Mouse (Mus musculus) testis, adult 2 months (tissue): Measurements from ENCODE around the gene Abi3. TPM values are rescaled to one million over a fixed set of nuclear protein-coding genes. Genes with fewer than 3 reads are reported as not detected.
A peak's percentile ranks its signal among the peaks of the same experiment; 100 is the strongest.

Source experiments
- H3K27ac ChIP-seq: fragments of 200-500 bp; 2 replicates; pipeline ENCODE4 v1.5.1; 2012; ENCODE audit warnings: low read depth, low read length; ENCODE audit not compliant: control insufficient read depth, insufficient read depth
- H3K27me3 ChIP-seq: fragments of 200-500 bp; 2 replicates; pipeline ENCODE4 v1.6.1; 2012; ENCODE audit warnings: mild to moderate bottlenecking, low read length, moderate library complexity; ENCODE audit not compliant: control insufficient read depth, insufficient read depth
- H3K36me3 ChIP-seq: fragments of 200-500 bp; 2 replicates; pipeline ENCODE4 v1.6.1; 2012; ENCODE audit warnings: mild to moderate bottlenecking, low read length; ENCODE audit not compliant: control insufficient read depth, insufficient read depth
- H3K4me1 ChIP-seq: fragments of 200-500 bp; 2 replicates; pipeline ENCODE4 v1.6.1; 2012; ENCODE audit warnings: low read length; ENCODE audit not compliant: control insufficient read depth, insufficient read depth
- H3K4me3 ChIP-seq: fragments of 200-500 bp; 2 replicates; pipeline ENCODE4 v1.5.1; 2012; ENCODE audit warnings: low read depth, mild to moderate bottlenecking, low read length, moderate library complexity, mixed read lengths; ENCODE audit not compliant: control insufficient read depth
- CTCF ChIP-seq: fragments of 200-500 bp; IDR thresholded peaks from 2 replicates; pipeline ENCODE4 v1.5.1; 2012; ENCODE audit warnings: low read depth, mild to moderate bottlenecking, inconsistent platforms, low read length, moderate library complexity; ENCODE audit not compliant: control insufficient read depth, insufficient read depth, insufficient replicate concordance
- POLR2A ChIP-seq: fragments of 200-500 bp; IDR thresholded peaks from 2 replicates; pipeline ENCODE4 v1.6.1; 2012; ENCODE audit warnings: low read depth, mild to moderate bottlenecking, inconsistent platforms, low read length, moderate library complexity; ENCODE audit not compliant: control insufficient read depth
- polyA plus RNA-seq: library from polyadenylated mRNA; depleted of rRNA; stranded (reverse); fragments of >200 nt; gene quantifications from 2 replicates; pipeline ENCODE4 v1.2.3, GENCODE M21; 2012

Gene Abi3
- polyA plus RNA-seq, 1 experiment, result 0.93 TPM

DNA sequence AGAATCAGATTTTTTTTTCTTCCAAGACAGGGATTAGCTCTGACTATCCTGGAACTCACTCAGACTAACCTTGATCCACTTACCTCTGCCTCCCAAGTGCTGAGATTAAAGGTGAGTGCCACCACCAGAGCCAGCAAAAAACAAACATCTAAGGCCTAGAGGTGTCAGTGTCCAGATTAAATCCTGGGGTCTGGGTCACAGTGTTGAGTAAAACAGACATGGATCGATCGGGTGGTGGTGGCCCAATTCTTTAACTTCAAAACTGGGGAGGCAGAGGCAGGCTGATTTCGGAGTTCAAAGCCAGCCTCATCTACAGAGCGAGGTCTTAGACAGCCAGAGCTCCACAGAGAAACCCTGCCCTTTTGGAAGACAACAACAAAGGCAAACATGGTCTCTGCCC is 19.8 kb downstream of the Abi3 start:
- Histone ChIP-seq H3K27me3 (no peaks in the 10 kb centered on the region; the same call in 1 of the 2 replicates), H3K4me1 (peaks cover 11% of the 10 kb centered on the region), H3K27ac (no peak overlapping the region), H3K36me3 (no peaks in the 10 kb centered on the region), H3K4me3 (peak overlapping the region; percentile 61; the same call in 1 of the 2 replicates)
- TF ChIP-seq POLR2A, result no peak
- no peak for TF ChIP-seq CTCF

- peaks cover 11% of the 10 kb centered on the region for H3K4me1 ChIP-seq
- H3K36me3 ChIP-seq, result no peaks in the 10 kb centered on the region
- H3K27ac ChIP-seq, result no peak overlapping the region
- no peak overlapping the region for H3K4me3 ChIP-seq
- TF ChIP-seq POLR2A (no peak), CTCF (no peak)
- no peaks in the 10 kb centered on the region; the same call in 1 of the 2 replicates for H3K27me3 ChIP-seq
Observed at GRCm38 (mm10) chr11:95821511-95821910, 20.8 kb downstream of the Abi3 start.

DNA sequence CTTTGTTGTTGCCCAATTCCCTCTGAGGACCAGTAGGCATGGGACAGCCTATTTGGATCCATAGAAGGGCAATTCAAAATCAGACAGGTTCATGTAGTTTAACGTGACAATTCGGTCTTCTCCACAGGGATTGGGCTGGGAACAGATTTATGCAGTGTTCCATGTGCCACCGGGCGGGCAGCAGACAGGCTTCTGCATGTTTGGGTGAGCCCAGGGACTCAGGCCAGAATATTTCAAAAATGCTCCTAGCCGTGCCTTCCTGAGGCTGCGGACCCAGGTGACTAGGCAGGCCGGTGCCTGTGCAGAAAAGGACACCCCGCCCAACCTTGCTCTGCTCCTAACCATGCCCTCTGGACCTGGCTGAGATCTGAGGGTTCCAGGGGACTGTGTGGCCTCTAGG is 23.1 kb downstream of the Abi3 start:
- no peak overlapping the region for H3K27ac ChIP-seq
- H3K4me1 ChIP-seq, result peaks cover 4% of the 10 kb centered on the region
- no peak overlapping the region for H3K4me3 ChIP-seq
- TF ChIP-seq POLR2A (no peak), CTCF (no peak)
- no peaks in the 10 kb centered on the region for H3K36me3 ChIP-seq
- no peaks in the 10 kb centered on the region for H3K27me3 ChIP-seq

DNA sequence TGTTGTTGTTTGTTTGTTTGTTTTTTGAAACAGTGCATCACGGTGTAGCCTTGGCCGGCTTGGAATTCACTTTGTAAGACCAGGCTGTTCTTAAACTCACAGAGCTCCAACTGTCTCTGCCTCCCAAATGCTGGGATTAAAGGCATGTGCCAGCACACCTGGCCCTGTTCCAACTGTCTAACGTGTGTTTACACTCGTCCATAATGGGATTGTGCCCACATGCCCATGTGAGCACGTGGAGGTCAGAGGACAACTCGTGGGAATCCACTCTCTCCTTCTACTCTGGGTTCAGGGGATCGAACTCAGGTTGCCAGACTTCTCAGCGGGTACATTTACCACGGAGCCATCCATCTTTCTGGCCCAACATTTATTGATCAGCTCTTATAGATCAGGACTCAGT is 26.9 kb downstream of the Abi3 start:
- Histone ChIP-seq H3K4me3 (no peak overlapping the region), H3K4me1 (no peaks in the 10 kb centered on the region), H3K27ac (no peak overlapping the region), H3K27me3 (no peaks in the 10 kb centered on the region), H3K36me3 (no peaks in the 10 kb centered on the region)
- TF ChIP-seq CTCF (no peak), POLR2A (no peak)

DNA sequence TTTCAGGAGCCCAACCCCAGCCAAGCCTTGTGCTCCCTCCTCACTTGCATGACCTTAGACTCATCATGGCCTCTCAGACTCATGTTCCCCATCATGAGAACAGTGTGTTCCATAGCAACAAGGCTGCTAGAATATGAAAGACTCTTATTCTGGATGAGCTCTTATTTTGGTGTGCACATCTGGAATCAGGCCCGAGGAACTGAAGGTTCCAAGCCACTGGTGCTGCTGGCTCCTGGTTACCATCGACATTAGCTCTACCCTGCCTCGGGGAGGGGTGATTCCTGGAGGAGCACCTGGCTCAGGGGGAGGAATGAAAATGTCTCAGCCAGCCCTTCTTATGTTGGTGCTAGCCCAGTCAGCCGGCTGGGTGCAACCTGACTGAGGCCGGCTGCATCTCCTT is 27.4 kb downstream of the Abi3 start:
- H3K4me3 ChIP-seq, result no peak overlapping the region
- H3K27me3 ChIP-seq, result no peaks in the 10 kb centered on the region
- no peaks in the 10 kb centered on the region for H3K36me3 ChIP-seq
- TF ChIP-seq CTCF (no peak), POLR2A (no peak)
- no peaks in the 10 kb centered on the region for H3K4me1 ChIP-seq
- no peak overlapping the region for H3K27ac ChIP-seq

- no peak for TF ChIP-seq POLR2A
- no peak for TF ChIP-seq CTCF
- no peaks in the 10 kb centered on the region for H3K4me1 ChIP-seq
- H3K27me3 ChIP-seq, result no peaks in the 10 kb centered on the region
- H3K4me3 ChIP-seq, result no peak overlapping the region
- H3K27ac ChIP-seq, result no peak overlapping the region
- H3K36me3 ChIP-seq, result no peaks in the 10 kb centered on the region
Observed at GRCm38 (mm10) chr11:95814101-95814500, 28.2 kb downstream of the Abi3 start.

- Histone ChIP-seq H3K4me1 (no peaks in the 10 kb centered on the region), H3K27me3 (no peaks in the 10 kb centered on the region), H3K4me3 (no peak overlapping the region), H3K36me3 (no peaks in the 10 kb centered on the region), H3K27ac (no peak overlapping the region)
- no peak for TF ChIP-seq POLR2A
- no peak for TF ChIP-seq CTCF
Observed at GRCm38 (mm10) chr11:95812224-95812623, 30.1 kb downstream of the Abi3 start.

DNA sequence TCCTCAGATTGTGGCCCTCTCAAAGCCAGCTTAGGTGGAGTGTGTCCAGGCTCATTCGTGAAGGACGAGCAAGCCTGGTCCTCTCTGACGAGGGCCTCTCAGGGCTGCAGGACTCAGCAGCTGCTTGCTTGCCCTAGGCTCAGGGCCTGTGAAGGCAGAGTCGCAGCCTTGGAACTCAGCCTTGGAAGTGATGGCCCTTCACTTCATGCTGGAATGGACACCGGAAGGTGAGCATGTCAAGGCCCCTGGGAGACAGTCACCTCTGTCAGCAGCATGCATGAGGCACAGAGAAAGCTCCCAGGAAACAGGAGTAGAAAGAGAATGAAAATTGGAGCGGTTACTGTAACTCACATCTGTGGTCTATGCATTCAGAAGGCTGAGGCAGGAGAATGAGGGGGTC is 30.5 kb downstream of the Abi3 start:
- TF ChIP-seq CTCF (no peak), POLR2A (no peak)
- no peaks in the 10 kb centered on the region for H3K36me3 ChIP-seq
- H3K27me3 ChIP-seq, result no peaks in the 10 kb centered on the region
- H3K4me3 ChIP-seq, result no peak overlapping the region
- H3K27ac ChIP-seq, result no peak overlapping the region
- no peaks in the 10 kb centered on the region for H3K4me1 ChIP-seq
